Mouse (Mus musculus): Measurements from ENCODE around the gene Cela3a.

Cela3a gene

GRCm38 (mm10) chr4:137375314-137376278 is 34.0 kb downstream of the Cela3a start:
- no peak for DNase-seq (ENCODE audit: low read depth, low spot score)

- DNase-seq (ENCODE audit: low read depth, low spot score) = no peak
Measured at GRCm38 (mm10) chr4:137373711-137374110, 35.9 kb downstream of the Cela3a start.

GRCm38 (mm10) chr4:137371596-137372523 is 37.7 kb downstream of the Cela3a start:
- DNase-seq (ENCODE audit: low read depth, low spot score) = no peak

DNA sequence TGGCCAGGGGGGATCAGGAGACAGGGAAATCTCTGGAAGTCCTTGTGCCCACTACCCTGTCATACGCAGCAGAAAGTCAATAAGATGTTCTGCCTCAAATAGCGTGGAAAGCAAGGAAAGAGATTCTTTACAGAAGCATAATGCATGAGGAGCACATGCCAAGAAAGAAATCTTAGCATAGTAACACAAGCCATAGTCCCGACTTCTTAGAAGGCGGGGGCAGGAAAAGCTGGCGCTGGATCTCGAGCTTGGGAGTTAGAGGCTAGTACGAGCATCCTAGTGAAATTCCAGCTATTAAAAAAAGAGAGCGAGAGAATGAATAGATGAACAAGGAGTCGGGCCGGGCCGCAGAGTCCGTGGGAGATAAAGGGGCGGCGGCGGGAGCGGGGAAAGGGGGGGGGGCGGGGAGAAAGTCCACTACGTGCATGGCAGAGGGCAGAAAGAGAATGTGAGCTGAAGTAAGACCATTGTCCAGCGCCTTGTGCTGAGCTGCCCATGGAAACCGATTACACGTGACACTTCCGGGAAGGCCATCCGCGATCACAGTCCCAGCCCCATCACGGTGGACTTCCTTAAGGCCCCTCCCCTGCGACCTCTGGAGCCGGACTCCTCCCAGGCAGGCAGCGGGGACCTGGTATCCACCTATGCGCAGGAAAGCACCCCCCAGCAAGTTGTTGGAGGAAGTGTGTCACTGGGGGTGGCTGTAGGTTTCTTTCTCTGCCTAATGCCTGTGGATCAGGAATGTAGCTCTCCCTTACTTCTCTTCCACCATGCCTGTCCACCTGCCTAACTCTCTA is 39.4 kb downstream of the Cela3a start:
- DNase-seq (ENCODE audit: low read depth, low spot score) = peak; percentile 57

DNA sequence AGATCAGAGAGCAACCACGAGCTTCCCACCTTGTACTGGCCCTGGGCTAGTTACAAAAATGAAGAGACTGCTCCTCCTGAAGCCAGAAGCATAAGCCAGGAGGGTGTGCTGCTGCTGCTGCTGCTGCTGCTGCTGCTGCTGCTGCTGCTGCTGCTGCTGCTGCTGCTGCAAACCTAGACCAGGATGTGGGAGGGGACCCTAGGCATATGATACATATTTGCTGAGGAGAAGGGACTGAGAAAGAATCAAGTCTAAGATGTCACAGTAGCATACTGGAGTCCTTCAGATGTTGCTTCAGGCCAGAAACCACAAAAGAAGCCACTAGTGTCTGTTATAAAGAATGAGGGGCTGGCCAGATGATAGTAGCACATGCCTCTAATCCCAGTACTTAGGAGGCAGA is 41.4 kb downstream of the Cela3a start:
- DNase-seq (ENCODE audit: low read depth, low spot score) = no peak

DNA sequence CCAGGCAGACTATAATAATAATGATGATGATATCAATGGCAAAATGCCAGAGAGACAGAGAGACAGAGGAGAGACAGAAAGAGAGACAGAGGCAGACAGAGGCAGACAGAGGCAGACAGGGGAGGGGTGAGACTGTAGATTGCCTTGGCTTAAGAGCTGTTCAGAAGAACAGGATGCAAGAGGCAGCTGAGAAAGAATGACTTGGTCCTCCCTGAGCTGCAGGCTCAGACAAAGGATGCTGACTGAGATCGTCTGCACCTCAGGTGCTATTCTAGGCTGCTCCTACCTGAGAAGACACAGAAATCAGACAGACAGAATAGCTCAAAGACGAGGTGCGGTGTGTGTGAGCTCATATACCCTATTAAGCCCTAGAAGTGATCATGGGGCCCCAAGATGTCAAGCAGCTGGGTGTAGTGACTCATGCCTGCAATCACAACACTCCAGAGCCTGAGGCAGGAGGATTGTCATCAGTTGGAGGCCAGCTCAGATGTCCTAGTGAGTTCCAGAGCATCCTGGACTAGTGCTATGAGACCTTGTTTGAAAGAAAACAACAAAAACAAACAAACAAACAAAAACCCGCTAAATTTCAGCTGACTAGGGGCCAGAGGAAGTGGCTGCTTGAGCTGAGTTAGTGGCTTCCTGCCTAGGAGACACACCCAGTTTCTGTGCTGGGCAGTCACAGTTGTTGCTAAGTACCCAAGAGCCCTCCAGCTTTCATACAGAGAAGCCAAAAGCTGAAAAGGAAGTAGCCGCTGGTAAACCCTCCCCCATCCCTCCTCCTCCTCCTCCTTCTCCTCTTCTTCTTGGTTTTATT is 42.1 kb downstream of the Cela3a start:
- no peak for DNase-seq (ENCODE audit: low read depth, low spot score)

DNA sequence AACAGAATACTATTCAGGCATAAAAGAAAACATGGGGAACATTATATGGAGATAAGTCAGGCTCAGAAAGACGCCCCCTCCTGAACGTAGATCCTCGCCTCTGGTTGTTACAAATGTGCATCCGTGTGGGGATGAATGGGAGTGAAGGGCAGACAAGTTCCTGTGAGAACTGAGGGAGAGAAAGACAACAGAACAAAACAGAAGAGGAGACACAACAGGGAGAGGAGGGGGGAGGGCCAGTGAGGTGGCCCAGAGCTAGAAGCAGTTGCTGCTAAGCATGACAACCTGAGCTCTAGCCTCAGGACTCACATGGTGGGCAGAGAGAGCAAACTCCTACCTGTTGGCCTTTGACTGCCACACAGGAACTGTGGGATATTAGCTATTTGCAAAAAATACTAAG is 43.5 kb downstream of the Cela3a start:
- no peak for DNase-seq (ENCODE audit: low read depth, low spot score)

- no peak for DNase-seq (ENCODE audit: low read depth, low spot score)
Measured at GRCm38 (mm10) chr4:137365356-137366062, 44.1 kb downstream of the Cela3a start.

GRCm38 (mm10) chr4:137364826-137365225 is 44.8 kb downstream of the Cela3a start:
- no peak for DNase-seq (ENCODE audit: low read depth, low spot score)

DNA sequence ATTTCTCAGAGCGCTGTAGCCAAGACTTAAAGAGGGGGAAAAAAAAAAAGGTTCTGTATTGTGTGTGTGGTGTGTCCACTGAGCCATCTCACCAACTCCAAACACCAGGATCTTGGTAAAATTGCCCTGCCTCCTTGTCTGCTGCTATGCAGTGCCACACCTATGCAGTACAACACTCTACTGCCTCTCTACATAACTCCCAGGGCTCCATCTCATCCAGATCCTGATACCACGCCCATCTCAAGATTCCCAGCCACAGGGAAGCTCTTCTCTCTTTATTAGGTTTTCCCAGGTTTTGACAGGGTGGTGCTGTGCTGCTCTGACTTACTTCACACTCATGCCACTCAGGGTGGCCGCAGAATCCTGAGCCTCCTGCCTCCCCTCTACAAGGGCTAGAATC is 48.6 kb downstream of the Cela3a start:
- DNase-seq (ENCODE audit: low read depth, low spot score) = no peak

DNA sequence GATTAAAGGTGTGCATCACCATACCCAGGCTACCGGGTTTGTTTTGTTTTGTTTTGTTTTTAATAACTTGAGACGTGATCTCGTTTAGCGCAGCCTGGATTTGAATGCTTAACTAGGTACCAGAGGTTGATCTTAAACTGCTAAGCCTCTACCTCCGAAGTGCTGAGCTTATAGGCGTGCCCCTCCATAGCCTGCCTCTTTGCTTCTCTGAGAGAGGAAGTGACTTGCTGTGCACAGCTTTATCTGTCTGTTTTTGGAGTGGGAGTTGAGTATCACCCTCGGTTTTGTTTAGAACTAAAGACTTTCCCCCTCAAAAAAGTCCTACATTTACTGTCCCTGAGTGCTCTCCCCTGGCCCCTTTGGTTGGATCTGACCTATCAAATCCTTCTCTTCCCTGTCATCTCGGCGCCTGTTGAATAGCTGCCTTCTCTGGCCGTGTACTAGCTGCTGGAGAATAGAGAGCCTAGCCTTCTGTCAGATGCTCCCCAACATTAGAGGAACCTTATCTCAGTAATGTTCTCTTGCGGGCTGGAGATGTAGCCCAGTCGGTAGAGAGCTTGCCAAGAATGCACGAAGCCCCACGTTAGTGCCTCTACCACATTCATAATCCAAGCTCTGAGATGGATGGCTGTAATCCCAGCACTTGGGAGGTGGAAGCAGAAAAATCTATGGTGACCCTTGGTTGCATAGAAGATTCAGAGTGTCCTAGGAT is 51.1 kb downstream of the Cela3a start:
- DNase-seq (ENCODE audit: low read depth, low spot score) = no peak

GRCm38 (mm10) chr4:137357517-137358254 is 51.9 kb downstream of the Cela3a start, which contains the start of gene Cdc42:
TSS of gene Cdc42 (minus strand) at chr4:137357720.
- peak; percentile 93 for DNase-seq (ENCODE audit: low read depth, low spot score)

DNA sequence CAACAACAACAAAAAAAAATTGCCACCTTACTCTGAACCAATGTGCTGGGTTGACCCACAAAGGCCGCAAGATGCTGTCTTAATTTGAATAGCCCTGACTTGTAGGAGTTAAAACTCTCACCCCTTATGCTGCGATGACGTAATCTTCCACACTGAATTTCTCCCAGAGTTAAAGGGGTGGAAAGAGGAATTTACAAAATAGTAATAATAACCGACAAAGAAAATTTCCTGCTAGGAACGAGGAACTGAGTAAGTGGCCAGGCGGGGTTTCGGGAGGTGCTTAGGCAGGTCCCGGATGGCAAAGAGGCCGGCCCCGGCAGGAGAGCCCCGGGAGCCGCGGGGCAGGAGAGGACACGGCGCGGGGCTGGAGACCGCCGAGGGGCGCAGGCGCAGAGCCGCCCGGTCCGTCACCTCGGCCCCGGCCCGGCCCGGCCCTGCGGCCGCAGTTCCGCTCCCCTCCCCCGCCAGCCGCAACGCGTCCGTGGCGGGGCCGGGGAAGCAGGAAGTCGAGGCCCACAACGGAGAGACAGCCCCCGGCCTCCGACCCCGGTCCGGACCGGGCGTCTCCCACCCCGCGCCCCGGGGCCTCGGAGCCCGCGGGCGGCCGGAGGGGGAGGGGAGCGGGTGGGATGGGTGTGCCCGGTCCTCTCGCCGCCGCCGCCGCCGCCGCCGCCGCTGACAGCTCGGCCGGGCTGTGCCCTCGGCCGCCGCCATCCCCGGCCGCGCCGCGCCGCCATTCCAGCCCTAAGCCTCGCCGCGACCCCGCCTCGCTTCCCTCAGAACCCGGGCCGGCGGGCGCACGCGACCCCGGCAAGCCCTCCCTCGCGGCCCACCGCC is 52.7 kb downstream of the Cela3a start:
- no peak for DNase-seq (ENCODE audit: low read depth, low spot score)

Measured in telencephalon, adult 2 months (tissue).